In the genomic region with DNA sequence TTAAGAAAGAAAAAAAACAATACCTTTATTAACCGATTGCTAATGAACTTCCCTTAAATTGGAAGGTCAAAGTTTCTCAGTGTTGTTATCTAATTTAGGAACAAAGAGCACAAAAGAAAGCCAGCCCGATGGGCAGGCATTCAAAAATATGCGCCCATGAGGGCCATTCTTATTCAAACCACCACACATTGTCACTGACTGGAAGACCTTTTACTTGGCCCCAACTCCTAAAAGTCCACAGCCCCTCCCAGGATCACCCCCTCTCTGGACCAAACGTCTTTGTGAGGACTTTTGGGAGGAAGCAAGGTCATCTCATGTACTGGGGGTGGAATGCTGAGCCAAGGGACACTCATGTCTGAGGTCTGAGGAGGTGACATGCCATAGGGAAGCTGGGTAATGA, we compare ENCODE assay signal across 1 mouse cellular context.
TF ChIP-seq lines count a peak whose summit lies in the region.

No protein-coding gene starts in this region.

TF ChIP-seq in CH12.LX, 34 proteins besides CTCF, POLR2A, EP300 and RAD21 (continued from another document):
- TF ChIP-seq SMC3 (IDR thresholded peaks at IDR 0.05; ENCODE audit: low read depth, low read length) (no peak), ZMIZ1 (IDR thresholded peaks at IDR 0.05; ENCODE audit: low read depth, low read length) (no peak), RCOR1 (conservative IDR thresholded peaks at IDR 0.05; ENCODE audit: low read depth, low read length) (no peak)
